Mouse (Mus musculus) hindlimb bud, embryonic 11.5 days (tissue): ENCODE measurements around the gene Klra10.
"Not testable (repeated sequence)": the region's sequence is repeated elsewhere in the genome, so short reads cannot be mapped to it uniquely, and the experiment has no call there.

Experiments used
- DNase-seq: peaks from one replicate; pipeline ENCODE4 v3.0.0-alpha.2; 2012; ENCODE audit warnings: low read depth, low spot score; ENCODE audit errors: extremely low spot score

Gene Klra10

DNA sequence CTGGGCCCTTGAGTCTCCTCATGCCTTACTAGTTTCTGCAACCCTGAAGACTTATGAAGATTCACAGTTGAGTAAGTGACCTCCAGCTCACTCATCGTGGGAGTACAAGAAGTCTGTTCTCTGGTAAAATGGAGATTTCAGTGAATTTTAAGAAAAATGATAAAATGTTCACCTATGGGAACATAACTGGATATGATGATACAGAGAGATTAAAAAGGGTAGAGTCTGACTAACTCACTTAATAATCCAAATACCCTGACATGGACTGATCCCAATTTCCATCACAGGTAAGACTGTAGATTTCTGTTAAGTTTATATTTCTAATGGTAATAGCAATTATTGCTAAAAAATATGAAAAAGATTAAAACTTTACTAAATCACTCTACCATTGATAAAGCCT lies at the start of gene Klra10:
Gene Klra10 (minus strand): TSS at position 101 of the 400 bp plus-strand sequence.
- not testable (repeated sequence) for DNase-seq

GRCm38 (mm10) chr6:130287984-130288649 lies 6.4 kb upstream of the Klra10 start:
- no peak for DNase-seq

GRCm38 (mm10) chr6:130255326-130255725 lies 26.4 kb downstream of the Klra10 start:
- DNase-seq: no peak

DNA sequence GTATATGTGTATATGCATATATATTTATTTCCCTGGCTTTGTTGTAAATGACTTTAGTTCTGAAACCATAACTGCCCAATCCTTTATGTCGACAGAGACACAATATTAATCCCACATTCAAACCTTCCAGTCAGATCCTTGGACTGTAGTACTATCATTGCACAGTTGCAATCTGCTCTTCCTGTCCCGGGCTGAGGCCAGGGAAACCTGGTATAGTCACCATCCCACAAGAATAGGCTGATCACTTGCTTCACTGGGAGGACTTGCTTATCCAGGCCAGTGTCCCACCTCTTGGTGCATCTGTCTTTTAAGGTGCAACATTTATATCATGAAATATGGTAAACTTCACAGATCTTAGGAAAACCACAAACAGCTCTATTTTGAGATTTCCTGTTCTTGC lies 44.2 kb downstream of the Klra10 start:
- no peak for DNase-seq

GRCm38 (mm10) chr6:130236635-130237034 lies 45.1 kb downstream of the Klra10 start:
- no peak for DNase-seq

- DNase-seq: no peak
Observed at GRCm38 (mm10) chr6:130233222-130233621, 48.5 kb downstream of the Klra10 start, which contains the start of gene Klra7. Gene Klra7 (minus strand): TSS chr6:130233322.
